Mouse (Mus musculus): ENCODE measurements around the gene Bdh1. TPM values are rescaled to one million over a fixed set of nuclear protein-coding genes. Genes with fewer than 3 reads are reported as not detected.
"Not testable (repeated sequence)": the region's sequence is repeated elsewhere in the genome, so short reads cannot be mapped to it uniquely, and the experiment has no call there.

Gene Bdh1
- polyA plus RNA-seq, 2 experiments: 48.9 to 91.3 TPM

GRCm38 (mm10) chr16:31466106-31466505 lies 44.0 kb downstream of the Bdh1 start:
- no peaks in the 10 kb centered on the region for H3K9me3 ChIP-seq (ENCODE audit: control insufficient read depth, low read length)
- H3K4me3 ChIP-seq (ENCODE audit: insufficient read depth in 1 of 2, low read depth in 2 of 2, low read length in 2 of 2): no peak overlapping the region
- H3K27ac ChIP-seq: no peak overlapping the region
- TF ChIP-seq EP300 (IDR thresholded peaks at IDR 0.05; ENCODE audit: low read depth): no peak
- no peak for TF ChIP-seq CTCF (IDR thresholded peaks at IDR 0.05; ENCODE audit: low read depth)
- H3K4me2 ChIP-seq (ENCODE audit: low read depth): no peak overlapping the region
- ATAC-seq (ENCODE audit: insufficient read depth): no peak
- peaks cover 0 to 12% of the 10 kb centered on the region in 2 experiments; a peak in 2 of 4 replicates for H3K4me1 ChIP-seq (replicated peaks; ENCODE audit: control insufficient read depth in 2 of 2, insufficient read depth in 2 of 2, low read length in 1 of 2)
- no peaks in the 10 kb centered on the region for H3K27me3 ChIP-seq (ENCODE audit: control insufficient read depth, insufficient read depth, low read length)
- WGBS (ENCODE audit: insufficient replicate concordance): 70% methylated on average over 5 of the region's 5 CpGs
- DNase-seq (ENCODE audit: low read depth in 3 of 3, low spot score in 3 of 3): no peak
- no peaks in the 10 kb centered on the region for H3K36me3 ChIP-seq (replicated peaks; ENCODE audit: control insufficient read depth, insufficient read depth, low read depth)
- no peak overlapping the region for H3K9ac ChIP-seq (replicated peaks)

DNA sequence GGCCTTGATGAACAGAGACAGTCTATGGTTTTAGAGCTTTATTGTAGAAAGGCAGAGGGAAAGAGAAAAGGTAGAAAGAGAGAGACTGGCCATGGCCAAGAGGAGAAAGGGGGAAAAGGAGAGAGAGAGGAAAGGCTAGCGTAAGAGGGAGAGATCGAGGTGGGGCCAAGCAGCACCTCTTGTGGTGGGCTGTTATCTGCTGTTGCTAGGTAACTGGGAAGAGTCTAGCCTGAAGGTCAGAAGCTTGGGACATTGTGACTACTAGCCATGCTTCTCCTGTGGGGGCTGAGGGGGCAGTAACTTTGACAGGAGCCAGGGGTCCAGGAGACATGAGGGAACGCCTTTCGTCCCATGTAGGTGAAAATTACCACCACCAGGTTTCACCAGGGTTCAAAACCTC lies 48.7 kb downstream of the Bdh1 start:
- H3K4me2 ChIP-seq (ENCODE audit: low read depth); H3K36me3 ChIP-seq (replicated peaks; ENCODE audit: control insufficient read depth, insufficient read depth, low read depth); H3K27ac ChIP-seq; DNase-seq (ENCODE audit: low read depth in 3 of 3, low spot score in 3 of 3); H3K9ac ChIP-seq (replicated peaks); H3K27me3 ChIP-seq (ENCODE audit: control insufficient read depth, insufficient read depth, low read length); ATAC-seq (ENCODE audit: insufficient read depth); H3K4me3 ChIP-seq (ENCODE audit: insufficient read depth in 1 of 2, low read depth in 2 of 2, low read length in 2 of 2); H3K9me3 ChIP-seq (ENCODE audit: control insufficient read depth, low read length): not testable (repeated sequence)
- peaks cover 6 to 19% of the 10 kb centered on the region in 2 experiments for H3K4me1 ChIP-seq (replicated peaks; ENCODE audit: control insufficient read depth in 2 of 2, insufficient read depth in 2 of 2, low read length in 1 of 2)
- WGBS (ENCODE audit: insufficient replicate concordance): 62% methylated on average over 4 of the region's 4 CpGs

DNA sequence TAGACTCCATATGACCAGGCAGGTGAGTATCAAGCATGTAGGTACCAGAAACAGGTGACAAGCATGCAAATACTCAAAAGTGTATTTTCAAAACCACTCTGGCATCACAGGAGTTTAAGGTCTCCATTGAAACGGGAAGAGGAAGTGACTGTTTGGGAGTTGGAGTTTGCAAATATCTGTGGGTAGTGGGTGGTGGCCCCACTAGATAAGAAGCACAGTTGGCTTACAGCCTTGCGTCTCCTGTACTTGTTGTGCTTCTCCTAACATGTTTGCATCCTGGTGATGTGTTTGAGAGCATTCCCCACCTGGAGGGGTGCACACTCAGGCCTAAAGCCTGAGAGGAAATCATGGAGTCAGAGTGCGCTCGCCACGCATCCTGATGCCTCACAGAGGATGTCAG lies 49.9 kb downstream of the Bdh1 start:
- H3K36me3 ChIP-seq (replicated peaks; ENCODE audit: control insufficient read depth, insufficient read depth, low read depth): no peaks in the 10 kb centered on the region
- TF ChIP-seq EP300 (IDR thresholded peaks at IDR 0.05; ENCODE audit: low read depth): no peak
- 27% methylated on average over 5 of the region's 5 CpGs for WGBS (ENCODE audit: insufficient replicate concordance)

DNA sequence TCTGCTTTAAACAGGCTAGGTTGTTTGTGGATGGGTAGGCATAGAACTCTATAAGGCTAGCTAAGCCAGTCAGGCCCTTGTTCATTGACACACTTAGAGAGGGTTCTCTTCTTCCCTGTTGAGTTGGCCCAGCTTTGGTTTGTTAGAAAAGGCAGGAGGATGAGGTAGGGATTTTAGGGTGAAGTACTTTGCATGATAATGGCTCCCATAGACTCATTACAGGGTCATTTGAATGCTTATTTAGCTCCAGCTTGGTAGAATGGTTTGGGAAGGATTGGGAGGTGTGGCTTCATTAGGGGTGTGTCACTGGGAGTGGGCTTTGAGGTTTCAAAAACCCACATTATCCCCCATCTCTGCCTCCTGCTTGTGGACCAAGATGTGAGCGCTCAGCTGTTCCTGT lies 51.1 kb downstream of the Bdh1 start:
- Histone ChIP-seq H3K27me3 (ENCODE audit: control insufficient read depth, insufficient read depth, low read length) (no peaks in the 10 kb centered on the region), H3K36me3 (replicated peaks; ENCODE audit: control insufficient read depth, insufficient read depth, low read depth) (no peaks in the 10 kb centered on the region), H3K9ac (replicated peaks) (no peak overlapping the region), H3K9me3 (ENCODE audit: control insufficient read depth, low read length) (no peaks in the 10 kb centered on the region), H3K27ac (no peak overlapping the region), H3K4me2 (ENCODE audit: low read depth) (no peak overlapping the region), H3K4me1 (replicated peaks; ENCODE audit: control insufficient read depth in 2 of 2, insufficient read depth in 2 of 2, low read length in 1 of 2) (peaks cover 6 to 19% of the 10 kb centered on the region in 2 experiments), H3K4me3 (ENCODE audit: insufficient read depth in 1 of 2, low read depth in 2 of 2, low read length in 2 of 2) (no peak overlapping the region)
- no peak for ATAC-seq (ENCODE audit: insufficient read depth)
- no peak for DNase-seq (ENCODE audit: low read depth in 3 of 3, low spot score in 3 of 3)
- TF ChIP-seq EP300 (IDR thresholded peaks at IDR 0.05; ENCODE audit: low read depth): no peak
- no peak for TF ChIP-seq CTCF (IDR thresholded peaks at IDR 0.05; ENCODE audit: low read depth)
- 72% methylated on average over 1 of the region's 1 CpGs for WGBS (ENCODE audit: insufficient replicate concordance)

More for the DNA sequence above, 49.9 kb downstream of the Bdh1 start:
- Histone ChIP-seq H3K9ac (replicated peaks) (no peak overlapping the region), H3K4me2 (ENCODE audit: low read depth) (no peak overlapping the region), H3K27ac (no peak overlapping the region), H3K4me3 (ENCODE audit: insufficient read depth in 1 of 2, low read depth in 2 of 2, low read length in 2 of 2) (no peak overlapping the region), H3K9me3 (ENCODE audit: control insufficient read depth, low read length) (no peaks in the 10 kb centered on the region), H3K27me3 (ENCODE audit: control insufficient read depth, insufficient read depth, low read length) (no peaks in the 10 kb centered on the region), H3K4me1 (replicated peaks; ENCODE audit: control insufficient read depth in 2 of 2, insufficient read depth in 2 of 2, low read length in 1 of 2) (peaks cover 6 to 19% of the 10 kb centered on the region in 2 experiments)
- peak; percentile 47; the same call in 1 of the 2 replicates for ATAC-seq (ENCODE audit: insufficient read depth)
- no peak for DNase-seq (ENCODE audit: low read depth in 3 of 3, low spot score in 3 of 3)

DNA sequence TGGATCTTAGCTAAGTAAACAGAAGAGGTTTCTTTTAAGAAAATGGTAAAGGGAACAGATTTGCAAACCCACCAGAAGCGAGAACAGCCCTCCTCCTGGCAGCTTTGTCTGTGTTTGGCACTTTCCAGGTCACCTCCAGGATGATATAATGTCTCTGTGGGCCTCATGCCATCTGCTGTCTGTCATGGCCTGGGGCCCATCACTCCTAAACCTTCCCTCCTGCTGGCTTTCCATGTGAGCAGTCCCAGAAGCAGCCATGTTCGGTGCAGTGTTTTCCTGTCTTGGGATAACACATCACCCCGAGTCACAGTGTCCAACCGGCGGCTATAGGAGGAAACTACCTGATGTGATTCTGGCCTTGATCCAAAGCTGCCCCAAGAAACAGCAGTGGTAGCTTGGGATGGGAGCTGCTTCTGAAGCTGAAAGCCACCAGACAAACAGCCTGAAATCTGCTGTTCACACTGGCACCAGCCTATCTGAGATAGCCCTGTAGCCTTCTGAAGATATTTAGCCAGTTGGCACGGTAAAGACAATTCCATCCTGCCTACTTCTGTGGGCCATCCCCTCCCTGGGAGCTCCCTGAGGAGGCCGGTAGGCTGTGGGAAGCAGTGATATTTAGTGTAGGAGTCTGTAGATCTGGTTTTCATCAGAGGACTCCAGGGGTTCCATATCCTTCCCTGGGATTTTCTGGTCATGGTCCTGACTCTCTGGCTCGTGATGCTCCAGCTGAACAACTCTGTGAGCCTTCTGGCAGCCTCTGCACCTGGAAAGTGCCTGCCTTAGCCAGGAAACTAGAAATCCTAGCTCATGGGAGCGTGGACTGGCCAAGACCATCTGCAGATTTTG lies 53.3 kb downstream of the Bdh1 start:
- H3K9ac ChIP-seq (replicated peaks): no peak overlapping the region
- no peak for DNase-seq (ENCODE audit: low read depth in 3 of 3, low spot score in 3 of 3)
- no peaks in the 10 kb centered on the region for H3K36me3 ChIP-seq (replicated peaks; ENCODE audit: control insufficient read depth, insufficient read depth, low read depth)
- no peak for ATAC-seq (ENCODE audit: insufficient read depth)
- H3K4me2 ChIP-seq (ENCODE audit: low read depth): no peak overlapping the region
- TF ChIP-seq CTCF (IDR thresholded peaks at IDR 0.05; ENCODE audit: low read depth) (no peak), EP300 (IDR thresholded peaks at IDR 0.05; ENCODE audit: low read depth) (no peak)
- H3K4me1 ChIP-seq (replicated peaks; ENCODE audit: control insufficient read depth in 2 of 2, insufficient read depth in 2 of 2, low read length in 1 of 2): peaks cover 6 to 19% of the 10 kb centered on the region in 2 experiments
- whole genome bisulfite sequencing (ENCODE audit: insufficient replicate concordance): 63% methylated on average over 9 of the region's 9 CpGs
- H3K27me3 ChIP-seq (ENCODE audit: control insufficient read depth, insufficient read depth, low read length): no peaks in the 10 kb centered on the region
- no peak overlapping the region for H3K4me3 ChIP-seq (ENCODE audit: insufficient read depth in 1 of 2, low read depth in 2 of 2, low read length in 2 of 2)
- H3K27ac ChIP-seq: no peak overlapping the region
- H3K9me3 ChIP-seq (ENCODE audit: control insufficient read depth, low read length): no peaks in the 10 kb centered on the region

All from liver, embryonic 14.5 days (tissue).